Mouse (Mus musculus) lung, embryonic 14.5 days (tissue): Measurements from ENCODE around the gene Fkbp15. TPM values are rescaled to one million over a fixed set of nuclear protein-coding genes. Genes with fewer than 3 reads are reported as not detected.

Source experiments
- ATAC-seq: fragments of 200-750 bp; cut with Nextera tagmentation; 2 replicates; pipeline ENCODE4 v1.8.0; 2017; ENCODE audit warnings: mild to moderate bottlenecking, moderate TSS enrichment, moderate library complexity; ENCODE audit not compliant: insufficient read depth
- DNase-seq: peaks from one replicate; pipeline ENCODE4 v3.0.0-alpha.2; 2015
- H3K27ac ChIP-seq: fragments of 300-500 bp; sonication (generic); 2 replicates; pipeline ENCODE4 v1.5.1; 2014; ENCODE audit warnings: low read depth, mild to moderate bottlenecking, moderate library complexity
- H3K27me3 ChIP-seq: fragments of 300-500 bp; sonication (generic); 2 replicates; pipeline ENCODE4 v1.6.1; 2014; ENCODE audit warnings: low read length, control low read depth; ENCODE audit not compliant: insufficient read depth
- H3K36me3 ChIP-seq: fragments of 300-500 bp; sonication (generic); 2 replicates; pipeline ENCODE4 v1.6.1; 2014; ENCODE audit warnings: control low read depth; ENCODE audit not compliant: insufficient read depth
- H3K4me1 ChIP-seq: fragments of 300-500 bp; sonication (generic); 2 replicates; pipeline ENCODE4 v1.6.1; 2014; ENCODE audit warnings: antibody characterized with exemption, control low read depth; ENCODE audit not compliant: insufficient read depth
- H3K4me2 ChIP-seq: fragments of 300-500 bp; sonication (generic); 2 replicates; pipeline ENCODE4 v1.6.1; 2014; ENCODE audit warnings: mild to moderate bottlenecking
- H3K4me3 ChIP-seq: fragments of 300-500 bp; sonication (generic); 2 replicates; pipeline ENCODE4 v1.5.1; 2014; ENCODE audit warnings: low read depth, low read length
- H3K9ac ChIP-seq: fragments of 300-500 bp; sonication (generic); 2 replicates; pipeline ENCODE4 v1.6.1; 2014
- H3K9me3 ChIP-seq: fragments of 300-500 bp; sonication (generic); 2 replicates; pipeline ENCODE4 v1.6.1; 2016; ENCODE audit warnings: low read depth, low read length, control low read depth
- CTCF ChIP-seq: IDR thresholded peaks from 2 replicates; pipeline ENCODE4 v1.5.1; 2016; ENCODE audit warnings: antibody characterized with exemption, low read depth
- WGBS: fragments of 180-500 bp; shearing (Covaris S2); extraction: QIAGEN DNeasy Blood & Tissue Kit; methylation state at CpG from one replicate; pipeline ENCODE4 v1.1.7; 2014; 5-methylcytosine and 5-hydroxymethylcytosine counted together
- polyA plus RNA-seq: library from polyadenylated mRNA; unstranded; fragments of >200 nt; fragmentation: Nextera tagmentation; extraction: Ambion mirVana; gene quantifications from 2 replicates; pipeline ENCODE4 v1.2.1, GENCODE M21; 2014

Gene Fkbp15
- polyA plus RNA-seq, 1 experiment from 2014 or later = 26.6 TPM

DNA sequence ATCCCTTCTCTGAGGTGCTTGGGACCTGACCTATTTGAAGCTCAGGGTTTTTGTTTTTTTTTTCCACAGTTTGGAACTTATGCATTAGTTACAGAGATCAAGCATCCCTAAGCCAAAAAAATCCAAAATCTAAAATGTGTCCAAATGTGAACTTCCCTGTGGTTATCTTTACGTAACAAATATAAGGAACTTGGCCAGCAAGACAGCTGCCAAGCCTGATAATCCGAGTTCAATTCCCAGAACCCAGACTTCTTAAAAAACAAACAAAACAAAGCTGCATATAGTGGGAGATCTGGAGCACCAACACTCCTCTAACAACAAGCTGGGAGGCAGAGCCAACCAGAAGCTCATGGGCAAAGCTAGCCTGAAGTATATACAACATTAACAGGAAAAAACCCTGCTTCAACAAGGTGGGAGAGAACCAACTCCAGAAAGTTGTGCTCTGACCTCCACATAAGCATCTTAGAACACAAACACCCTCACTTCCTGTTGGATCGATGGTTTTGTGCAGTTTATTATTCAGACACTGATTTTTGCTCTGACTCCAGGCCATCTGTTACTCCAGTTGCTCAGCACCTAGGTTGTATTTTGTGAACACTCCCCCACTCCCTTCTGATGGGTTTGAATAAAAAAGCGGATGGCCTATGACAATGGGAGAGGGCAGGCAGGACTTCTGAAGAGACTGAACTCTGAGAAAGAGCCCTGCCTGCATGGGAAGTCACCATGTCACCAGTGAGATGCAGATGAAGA lies 37.4 kb upstream of the Fkbp15 start:
- WGBS = 76% methylated on average over 4 of the region's 4 CpGs
- ATAC-seq = no peak

DNA sequence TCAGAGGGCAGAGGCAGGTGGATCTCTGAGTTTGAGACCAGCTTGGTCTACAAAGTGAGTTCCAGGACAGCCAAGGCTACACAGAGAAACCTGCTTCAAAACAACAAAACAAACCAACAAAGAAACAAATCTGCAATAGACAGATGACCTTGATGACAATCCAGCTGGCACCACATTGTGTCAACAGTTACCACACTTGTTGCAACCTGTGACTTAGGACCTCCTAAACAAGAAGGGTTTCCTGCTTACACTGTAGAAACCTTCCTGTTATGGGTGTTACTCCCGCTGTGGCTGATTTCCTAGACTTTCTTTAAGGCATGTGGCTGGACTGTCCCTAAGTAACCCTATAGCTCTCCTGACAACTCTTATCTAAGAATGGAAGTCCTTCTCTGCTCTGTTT lies 35.5 kb upstream of the Fkbp15 start:
- 85% methylated on average over 1 of the region's 1 CpGs for WGBS
- no peak for DNase-seq
- H3K27me3 ChIP-seq = no peaks in the 10 kb centered on the region
- H3K9me3 ChIP-seq = no peaks in the 10 kb centered on the region
- no peak overlapping the region for H3K27ac ChIP-seq
- no peak overlapping the region for H3K4me2 ChIP-seq
- H3K4me1 ChIP-seq = no peaks in the 10 kb centered on the region
- H3K9ac ChIP-seq = no peak overlapping the region
- no peak overlapping the region for H3K4me3 ChIP-seq
- H3K36me3 ChIP-seq = peaks cover 86% of the 10 kb centered on the region
- no peak for TF ChIP-seq CTCF
- ATAC-seq = no peak

More for the DNA sequence above, 37.4 kb upstream of the Fkbp15 start:
- no peaks in the 10 kb centered on the region for H3K9me3 ChIP-seq
- no peak overlapping the region for H3K4me2 ChIP-seq
- TF ChIP-seq CTCF = no peak
- no peak overlapping the region for H3K27ac ChIP-seq
- no peaks in the 10 kb centered on the region for H3K27me3 ChIP-seq
- peaks cover 90% of the 10 kb centered on the region for H3K36me3 ChIP-seq
- no peak overlapping the region for H3K4me3 ChIP-seq
- no peak for DNase-seq
- H3K9ac ChIP-seq = no peak overlapping the region
- no peaks in the 10 kb centered on the region for H3K4me1 ChIP-seq

DNA sequence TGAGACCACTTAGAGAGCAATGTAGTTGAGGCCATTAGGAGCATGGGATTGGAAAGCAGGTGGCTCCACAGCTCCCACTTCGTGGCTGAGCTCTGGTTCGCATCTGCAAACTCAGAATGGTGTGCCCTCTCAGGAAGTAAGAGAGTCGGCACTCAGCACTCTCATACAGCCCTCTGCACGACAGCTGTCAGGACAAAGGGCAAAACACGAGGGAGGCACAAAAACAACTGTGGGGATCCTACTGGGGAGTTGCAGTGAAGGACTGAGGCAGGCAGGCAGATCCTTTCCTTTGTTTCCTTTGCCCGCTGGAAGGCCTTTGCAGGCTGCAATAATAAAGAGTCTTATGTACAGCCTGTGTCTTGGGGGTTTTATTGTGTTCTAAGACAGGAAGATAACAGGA lies 33.1 kb upstream of the Fkbp15 start:
- TF ChIP-seq CTCF = no peak
- no peak overlapping the region for H3K4me3 ChIP-seq
- no peak overlapping the region for H3K4me2 ChIP-seq
- no peak overlapping the region for H3K27ac ChIP-seq
- peaks cover 78% of the 10 kb centered on the region for H3K36me3 ChIP-seq
- H3K4me1 ChIP-seq = no peaks in the 10 kb centered on the region
- H3K9ac ChIP-seq = no peak overlapping the region
- no peak for DNase-seq
- H3K9me3 ChIP-seq = no peaks in the 10 kb centered on the region
- ATAC-seq = no peak
- WGBS = 63% methylated on average over 6 of the region's 6 CpGs
- no peaks in the 10 kb centered on the region for H3K27me3 ChIP-seq

DNA sequence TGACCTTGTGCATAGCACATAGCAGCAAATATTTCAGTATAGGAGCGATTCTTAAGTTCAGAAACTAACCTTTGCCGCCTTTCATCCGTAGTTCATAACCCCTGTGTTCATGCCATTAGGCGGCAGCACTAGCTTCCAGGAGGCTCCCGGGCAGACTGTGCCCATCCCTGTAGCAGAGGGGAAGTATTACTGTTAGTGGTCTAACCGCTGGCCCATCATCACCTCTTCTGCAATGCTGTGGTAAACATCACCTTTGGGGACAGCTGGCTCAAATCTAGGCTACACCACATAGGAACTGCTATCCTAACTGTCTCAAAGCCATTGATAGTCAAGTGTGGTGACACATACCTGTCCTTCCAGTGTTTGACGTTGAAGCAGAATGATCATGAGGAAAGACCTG lies 31.5 kb upstream of the Fkbp15 start:
- ATAC-seq (no peak), DNase-seq (no peak)
- Histone ChIP-seq H3K4me1 (no peaks in the 10 kb centered on the region), H3K27ac (no peak overlapping the region), H3K27me3 (no peaks in the 10 kb centered on the region), H3K9ac (no peak overlapping the region), H3K4me2 (no peak overlapping the region), H3K4me3 (no peak overlapping the region), H3K36me3 (peaks cover 72% of the 10 kb centered on the region), H3K9me3 (no peaks in the 10 kb centered on the region)
- no peak for TF ChIP-seq CTCF
- WGBS = 75% methylated on average over 7 of the region's 7 CpGs

DNA sequence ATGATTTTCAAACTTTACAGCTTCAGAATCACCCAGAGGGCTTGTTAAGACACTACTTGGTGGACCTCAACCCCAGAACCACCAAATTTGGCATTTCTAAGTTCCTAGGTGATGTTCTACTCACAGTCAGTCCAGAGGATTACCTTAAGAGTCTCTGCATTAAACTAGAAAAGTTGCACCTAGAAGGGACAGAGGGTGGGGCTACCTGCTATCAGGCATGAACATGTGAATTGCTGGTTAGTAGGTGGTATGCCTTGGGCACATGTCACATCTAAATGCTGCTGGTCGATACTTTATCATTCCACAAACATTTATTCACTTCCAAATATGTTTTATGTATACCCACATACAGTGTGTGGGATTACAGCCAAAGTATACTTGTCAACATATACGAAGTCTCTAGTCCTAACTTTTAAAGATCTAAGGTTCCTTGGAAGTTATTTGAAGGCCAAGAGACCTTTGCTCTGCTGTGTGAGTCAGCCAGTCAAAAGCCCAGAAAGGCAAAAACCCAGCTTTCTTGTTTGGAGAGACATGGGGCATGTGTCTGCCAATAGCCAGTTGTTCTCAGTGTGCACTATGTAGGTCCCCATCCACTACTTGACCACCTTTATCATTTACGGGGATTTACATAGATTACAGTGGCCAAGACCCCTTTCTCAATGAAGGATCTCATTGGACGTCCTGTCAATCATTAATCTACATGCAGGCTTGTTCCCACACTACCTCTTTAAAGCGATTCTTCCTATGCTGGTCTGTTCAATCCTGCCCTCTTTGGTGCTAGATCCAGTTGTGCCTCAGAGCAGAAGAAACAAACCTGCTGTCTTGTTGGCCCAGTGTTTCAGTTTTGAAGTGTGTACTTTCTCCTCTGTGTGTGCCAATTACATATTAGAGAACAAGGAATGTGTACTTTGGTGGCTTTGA lies 29.5 kb upstream of the Fkbp15 start:
- no peak overlapping the region for H3K4me2 ChIP-seq
- H3K4me3 ChIP-seq = no peak overlapping the region
- no peak overlapping the region for H3K9ac ChIP-seq
- H3K9me3 ChIP-seq = no peaks in the 10 kb centered on the region
- H3K36me3 ChIP-seq = peaks cover 56% of the 10 kb centered on the region
- TF ChIP-seq CTCF = no peak
- no peak overlapping the region for H3K27ac ChIP-seq
- H3K27me3 ChIP-seq = no peaks in the 10 kb centered on the region
- 74% methylated on average over 5 of the region's 5 CpGs for WGBS
- no peak for DNase-seq
- H3K4me1 ChIP-seq = no peaks in the 10 kb centered on the region
- ATAC-seq = no peak

DNA sequence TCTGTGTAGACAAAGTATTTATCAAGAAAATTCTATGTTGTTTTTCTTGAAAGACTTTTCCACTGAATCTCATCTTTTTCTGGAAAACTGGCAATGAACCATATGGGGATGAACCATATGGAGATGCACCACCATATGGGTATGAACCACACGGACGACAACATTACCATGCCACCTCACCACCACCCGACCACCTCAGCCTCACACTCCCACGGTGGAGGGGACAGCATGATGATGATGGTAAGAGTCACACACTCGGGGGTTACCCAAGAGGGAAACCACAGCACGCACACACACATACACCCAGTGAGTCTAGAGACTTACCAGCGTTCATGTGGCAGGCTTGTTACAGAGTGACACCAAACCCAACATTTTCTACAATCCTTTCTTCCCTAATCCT lies 25.1 kb upstream of the Fkbp15 start:
- Histone ChIP-seq H3K4me2 (no peak overlapping the region), H3K4me1 (no peaks in the 10 kb centered on the region), H3K27ac (no peak overlapping the region), H3K36me3 (peaks cover 35% of the 10 kb centered on the region), H3K27me3 (no peaks in the 10 kb centered on the region), H3K9me3 (no peaks in the 10 kb centered on the region), H3K9ac (no peak overlapping the region), H3K4me3 (no peak overlapping the region)
- DNase-seq = no peak
- TF ChIP-seq CTCF = no peak
- 91% methylated on average over 7 of the region's 7 CpGs for WGBS
- no peak for ATAC-seq

DNA sequence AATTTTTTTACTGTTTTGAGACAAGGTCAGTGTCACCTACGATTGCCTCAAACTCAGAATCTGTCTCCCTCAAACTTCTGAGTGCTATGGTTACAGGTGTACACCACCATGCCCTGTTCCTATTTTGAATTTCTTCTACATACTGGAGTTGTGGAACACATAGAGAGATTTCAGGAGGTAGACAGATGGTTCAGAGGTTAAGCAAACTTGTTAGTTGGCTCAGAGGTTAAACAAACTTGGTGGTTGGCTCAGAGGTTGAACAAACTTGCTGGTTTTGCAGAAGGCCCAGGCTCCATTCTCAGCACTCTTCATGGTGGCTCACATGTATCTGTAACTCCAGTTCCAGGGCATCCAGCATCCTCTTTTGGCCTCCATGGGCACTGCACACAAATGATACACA lies 23.8 kb upstream of the Fkbp15 start:
- 68% methylated on average over 1 of the region's 1 CpGs for WGBS
- no peak for ATAC-seq
- H3K4me2 ChIP-seq = no peak overlapping the region
- H3K4me1 ChIP-seq = no peaks in the 10 kb centered on the region
- H3K36me3 ChIP-seq = peaks cover 26% of the 10 kb centered on the region
- H3K27ac ChIP-seq = no peak overlapping the region
- no peak overlapping the region for H3K9ac ChIP-seq
- no peak for DNase-seq
- no peaks in the 10 kb centered on the region for H3K27me3 ChIP-seq
- H3K4me3 ChIP-seq = no peak overlapping the region
- no peaks in the 10 kb centered on the region for H3K9me3 ChIP-seq
- TF ChIP-seq CTCF = no peak
